Mouse (Mus musculus): ENCODE results near the gene Ephb2. TPM values are rescaled to one million over a fixed set of nuclear protein-coding genes. Genes with fewer than 3 reads are reported as not detected.

Gene Ephb2
- 10 to 100 TPM; 14.9 to 16.1 TPM for total RNA-seq (2021)
- long read RNA-seq, experiment 1, partial matches to known transcripts, result 3 of 6 reads
- long read RNA-seq, experiment 1, other reads (novel, unspliced or antisense), result 3 of 6 reads
- long read RNA-seq, experiment 2, partial matches to known transcripts, result 1 of 1 reads
- long read RNA-seq, experiment 2, other reads (novel, unspliced or antisense), result 0 of 1 reads

- peak; percentile 74 for DNase-seq (ENCODE audit: low spot score in 2 of 2)
These were observed at the start of gene Ephb2 for GRCm38 (mm10) chr4:136835621-136836386. TSS of gene Ephb2 (minus strand) at chr4:136835988.

DNA sequence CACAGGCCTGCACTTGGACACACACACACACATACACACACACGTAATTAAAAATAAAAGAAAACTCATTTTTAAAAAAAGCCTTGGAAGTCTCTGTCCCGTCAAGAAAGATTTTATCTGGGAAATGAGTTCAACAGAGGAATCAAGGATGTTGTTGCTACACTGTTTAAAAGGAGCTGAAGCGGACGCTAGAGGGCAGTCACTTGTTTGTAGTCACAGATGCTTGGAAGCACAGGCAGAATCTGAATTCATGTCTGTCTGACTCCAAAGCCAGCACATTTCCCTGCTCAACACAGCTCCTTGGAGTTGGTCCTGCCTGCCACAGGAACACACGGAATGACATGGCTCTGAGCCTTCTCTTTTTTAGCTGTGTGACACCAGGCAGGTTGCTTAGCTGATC is 42.8 kb upstream of the Ephb2 start:
- peak; percentile 31 for DNase-seq (ENCODE audit: low spot score in 2 of 2)

GRCm38 (mm10) chr4:136878171-136878570 is 42.4 kb upstream of the Ephb2 start:
- DNase-seq (ENCODE audit: low spot score in 2 of 2), result no peak

DNA sequence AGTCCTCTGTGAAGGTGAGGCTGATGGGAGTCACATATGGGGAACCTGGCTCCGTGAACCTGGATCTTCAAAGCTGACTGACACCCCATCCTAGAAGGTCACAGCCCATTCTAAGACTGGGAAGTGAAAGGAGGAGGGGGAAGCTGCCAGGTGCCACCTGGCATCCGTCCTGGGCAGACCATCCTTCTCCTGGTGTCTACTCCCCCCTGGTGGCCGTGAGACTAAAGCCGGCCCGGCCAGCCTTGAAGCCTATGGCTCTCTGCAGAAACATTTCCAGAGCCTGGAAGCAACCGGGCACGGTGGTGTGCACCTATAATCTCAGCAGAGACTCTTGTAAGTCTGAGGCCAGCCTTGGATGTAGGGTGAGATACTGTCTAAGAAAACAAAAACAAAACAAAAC is 41.2 kb upstream of the Ephb2 start:
- peak; percentile 46 to 60 for DNase-seq (ENCODE audit: low spot score in 2 of 2)

DNA sequence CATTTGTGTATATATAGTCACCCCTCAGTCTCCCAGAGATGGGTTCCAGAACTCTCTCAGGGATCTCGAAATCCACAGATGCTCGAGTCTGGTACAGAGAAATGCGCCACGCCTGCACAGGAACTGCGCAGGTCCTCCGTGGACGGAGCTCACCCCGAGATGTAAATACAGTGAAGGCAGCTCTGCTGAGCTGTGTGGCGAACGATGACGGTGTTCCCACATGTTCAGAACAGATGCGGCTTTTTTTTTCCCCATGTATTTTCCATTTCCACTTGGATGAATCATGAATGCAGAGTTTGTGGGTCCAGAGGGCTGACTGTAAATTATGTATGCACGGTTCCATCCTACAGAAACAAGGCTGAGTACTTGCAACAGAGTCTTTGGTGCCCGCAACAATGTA is 39.2 kb upstream of the Ephb2 start:
- peak; percentile 16 to 17 for DNase-seq (ENCODE audit: low spot score in 2 of 2)

GRCm38 (mm10) chr4:136868371-136868770 is 32.6 kb upstream of the Ephb2 start:
- DNase-seq (ENCODE audit: low spot score in 2 of 2), result no peak

GRCm38 (mm10) chr4:136867690-136868345 is 32.0 kb upstream of the Ephb2 start:
- no peak for DNase-seq (ENCODE audit: low spot score in 2 of 2)

DNA sequence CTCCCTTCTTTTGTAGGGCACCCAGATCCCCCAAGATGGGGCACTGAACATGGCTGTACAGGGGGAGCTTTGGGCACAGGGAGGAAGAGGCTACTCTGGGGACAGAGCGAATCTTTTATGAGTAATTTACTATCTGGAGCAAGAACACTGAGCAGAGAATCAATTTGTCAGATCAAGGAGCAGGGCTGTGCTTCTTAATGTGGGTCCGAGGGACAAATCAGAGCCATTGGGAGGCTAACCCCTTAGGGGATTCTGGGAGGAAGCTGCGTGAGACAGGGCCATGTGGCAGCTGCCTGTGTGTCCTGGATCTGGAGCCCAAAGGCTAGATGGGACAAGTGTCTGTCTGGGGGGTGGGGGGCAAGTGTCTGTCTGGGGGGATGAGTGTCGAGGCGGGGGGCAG is 29.7 kb upstream of the Ephb2 start:
- no peak for DNase-seq (ENCODE audit: low spot score in 2 of 2)

- DNase-seq (ENCODE audit: low spot score in 2 of 2), result no peak
These were observed 29.1 kb upstream of the Ephb2 start for GRCm38 (mm10) chr4:136864751-136865470.

GRCm38 (mm10) chr4:136863517-136863916 is 27.7 kb upstream of the Ephb2 start:
- no peak for DNase-seq (ENCODE audit: low spot score in 2 of 2)

DNA sequence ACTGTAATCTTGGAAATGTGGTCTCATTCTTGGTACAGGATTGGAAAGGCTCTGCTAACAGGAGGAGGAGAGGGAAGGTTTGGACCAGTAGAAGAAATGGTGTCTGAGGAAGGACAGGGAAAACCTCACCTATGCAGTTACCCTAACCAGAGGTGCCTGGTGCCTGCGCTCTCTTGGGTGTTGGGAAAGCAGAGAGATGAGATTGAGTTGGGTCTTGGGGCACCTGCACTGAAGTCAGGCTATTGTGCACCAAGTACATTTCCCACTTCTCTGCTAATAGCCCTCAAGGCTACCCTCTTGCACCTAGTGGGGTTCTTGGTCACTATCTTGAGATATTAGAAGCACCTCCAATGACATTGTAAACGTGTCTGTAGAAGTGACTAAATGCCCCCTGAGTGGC is 26.6 kb upstream of the Ephb2 start:
- no peak for DNase-seq (ENCODE audit: low spot score in 2 of 2)

- DNase-seq (ENCODE audit: low spot score in 2 of 2), result no peak
These were observed 26.0 kb upstream of the Ephb2 start for GRCm38 (mm10) chr4:136861806-136862205.

DNA sequence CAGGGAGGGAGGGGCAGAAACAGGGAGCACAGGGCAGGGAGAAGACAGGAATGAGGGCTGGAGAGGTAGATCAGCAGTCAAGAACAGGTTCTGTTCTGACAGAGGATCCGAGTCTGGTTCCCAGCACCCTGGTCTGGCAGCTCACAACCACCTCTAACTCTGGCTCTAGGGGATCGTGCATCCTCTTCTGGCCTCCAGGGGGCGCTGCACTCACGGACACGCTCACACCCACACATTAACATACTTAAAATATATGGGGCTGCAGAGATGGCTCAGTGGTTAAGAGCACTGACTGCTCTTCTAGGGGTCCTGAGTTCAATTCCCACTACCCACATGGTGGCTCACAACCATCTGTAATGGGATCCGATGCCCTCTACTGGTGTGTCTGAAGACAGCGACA is 24.2 kb upstream of the Ephb2 start:
- no peak for DNase-seq (ENCODE audit: low spot score in 2 of 2)

GRCm38 (mm10) chr4:136855081-136855480 is 19.3 kb upstream of the Ephb2 start:
- peak; percentile 32 to 58 for DNase-seq (ENCODE audit: low spot score in 2 of 2)

DNA sequence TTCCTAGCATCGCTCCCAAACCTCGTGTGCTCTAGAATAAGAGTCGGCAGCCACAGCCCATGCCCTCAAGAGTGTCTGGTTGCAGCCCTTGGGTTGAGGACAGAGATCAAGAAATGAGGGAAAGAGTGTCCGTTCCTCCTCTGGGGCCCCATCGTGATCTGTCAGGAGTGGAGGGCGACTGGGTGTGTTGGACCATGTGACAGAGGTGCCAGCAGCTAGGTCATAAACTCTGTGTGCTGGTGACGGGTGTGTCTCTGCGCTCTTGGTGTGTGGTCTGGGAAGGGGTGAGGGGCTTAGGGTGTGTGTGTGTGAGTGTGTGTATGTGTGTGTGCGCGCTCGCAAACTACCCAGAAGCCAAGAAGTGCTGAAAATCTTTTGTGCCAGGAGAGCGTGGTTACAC is 17.2 kb upstream of the Ephb2 start:
- DNase-seq (ENCODE audit: low spot score in 2 of 2), result no peak

DNA sequence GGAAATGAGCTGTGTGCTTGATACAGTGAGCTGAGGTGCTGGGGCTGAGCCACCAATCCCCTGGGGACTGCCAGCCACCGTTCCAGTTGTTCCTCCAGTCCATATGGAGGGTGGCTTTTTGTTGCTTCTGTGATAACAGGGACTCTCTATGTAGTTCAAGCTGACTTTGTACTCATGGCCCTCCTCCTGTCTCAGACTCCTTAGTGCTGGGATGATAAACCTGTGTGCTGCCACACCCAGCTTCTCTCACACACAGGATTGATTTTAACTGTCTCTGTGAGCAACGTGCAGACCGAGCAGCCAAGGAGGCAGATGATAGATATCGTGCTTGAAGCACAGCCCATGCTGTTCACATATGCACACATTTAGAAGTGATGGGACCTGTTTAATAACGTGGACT is 16.3 kb upstream of the Ephb2 start:
- no peak for DNase-seq (ENCODE audit: low spot score in 2 of 2)

DNA sequence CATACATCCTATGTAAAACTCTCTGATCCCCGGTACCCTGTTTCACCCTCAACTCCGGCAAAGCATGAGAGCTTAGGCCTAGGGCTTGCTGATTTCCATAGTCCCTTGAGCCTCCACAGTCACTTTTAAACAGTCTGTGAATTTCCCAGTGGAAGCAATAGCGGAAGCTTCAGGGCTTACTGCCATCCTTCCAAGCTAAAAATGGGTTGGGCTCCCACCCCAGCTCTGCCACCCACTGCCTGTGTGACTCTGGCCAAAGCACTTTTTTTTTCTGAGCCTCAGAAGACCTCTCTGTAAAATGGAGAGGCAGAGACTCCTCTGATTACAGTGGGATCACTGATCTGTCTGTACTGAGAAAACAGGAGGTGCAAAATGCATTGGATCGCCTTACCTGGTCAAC is 12.8 kb upstream of the Ephb2 start:
- DNase-seq (ENCODE audit: low spot score in 2 of 2), result peak; percentile 37 to 55

- DNase-seq (ENCODE audit: low spot score in 2 of 2), result no peak
These were observed 11.4 kb upstream of the Ephb2 start for GRCm38 (mm10) chr4:136847166-136847565.

DNA sequence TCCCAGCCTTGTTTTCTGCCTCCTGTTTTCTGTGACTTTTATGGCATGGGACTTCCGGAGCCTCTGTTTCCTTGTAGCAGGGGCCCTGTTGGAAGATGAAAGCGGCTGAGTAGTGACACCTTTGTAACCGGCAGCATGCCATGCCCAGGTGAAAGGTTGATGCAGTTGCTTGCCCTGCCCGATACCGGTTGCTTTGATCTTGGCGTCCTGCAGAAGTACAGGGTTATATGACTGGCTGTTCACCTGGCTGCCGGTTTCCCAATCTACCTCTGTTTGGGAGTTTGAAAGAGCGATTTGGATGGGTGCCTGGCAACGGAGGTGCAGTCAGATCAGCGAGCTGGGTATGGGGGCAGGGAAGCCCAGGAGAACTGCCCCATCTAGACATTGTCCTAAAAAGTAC is 7.0 kb upstream of the Ephb2 start:
- no peak for DNase-seq (ENCODE audit: low spot score in 2 of 2)

DNA sequence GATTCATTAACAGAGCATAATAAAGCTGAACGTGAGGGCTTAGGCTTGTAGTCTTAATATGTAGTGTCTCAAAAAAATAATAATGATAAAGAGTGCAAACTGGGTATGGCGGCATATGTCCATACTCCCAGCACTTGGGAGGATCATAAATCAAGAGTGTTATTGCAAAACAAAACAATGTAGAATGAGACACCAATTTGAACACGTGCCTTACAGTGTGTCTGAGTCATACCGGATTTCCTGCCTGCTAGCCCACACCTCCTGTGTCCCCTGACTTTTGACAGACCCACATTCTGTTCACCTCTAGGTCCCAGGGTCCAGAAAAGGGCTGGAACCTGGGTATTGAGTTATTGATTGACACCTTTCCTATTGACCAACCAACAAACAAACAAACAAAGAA is 6.2 kb upstream of the Ephb2 start:
- no peak for DNase-seq (ENCODE audit: low spot score in 2 of 2)

- DNase-seq (ENCODE audit: low spot score in 2 of 2), result peak; percentile 79 to 88
These were observed 5.3 kb upstream of the Ephb2 start for GRCm38 (mm10) chr4:136841056-136841455.

- no peak for DNase-seq (ENCODE audit: low spot score in 2 of 2)
These were observed 2.7 kb upstream of the Ephb2 start for GRCm38 (mm10) chr4:136838462-136838861.

Measured in left cerebral cortex, adult 18-20 months (tissue).